Mouse (Mus musculus): ENCODE data around the gene Mllt11. TPM values are rescaled to one million over a fixed set of nuclear protein-coding genes. Genes with fewer than 3 reads are reported as not detected.

The Mllt11 gene
- total RNA-seq (2021), result 6.9 and 15.1 TPM in 2 replicates
- long read RNA-seq, experiment 1, transcript Mllt11-201 (2 exons, 1,923 nt), result major isoform, 14 of 18 reads
- long read RNA-seq, experiment 1, partial matches to known transcripts, result 0 of 18 reads
- long read RNA-seq, experiment 1, other reads (novel, unspliced or antisense), result 4 of 18 reads
- long read RNA-seq, experiment 2, transcript Mllt11-201 (2 exons, 1,923 nt), result major isoform, 9 of 18 reads
- long read RNA-seq, experiment 2, partial matches to known transcripts, result 0 of 18 reads
- long read RNA-seq, experiment 2, other reads (novel, unspliced or antisense), result 9 of 18 reads

- DNase-seq, result peak; percentile 43
These were observed at the start of gene Mllt11 for GRCm38 (mm10) chr3:95231298-95232221. Mllt11 (minus strand) TSS chr3:95232171.

GRCm38 (mm10) chr3:95281216-95282126 lies 49.5 kb upstream of the Mllt11 start, which contains the start of the genes Mindy1 and Prune1:
Mindy1 (plus strand) TSS chr3:95281345.
Prune1 (minus strand) TSS chr3:95282076.
- DNase-seq, result peak; percentile 100

- no peak for DNase-seq
These were observed 48.8 kb upstream of the Mllt11 start for GRCm38 (mm10) chr3:95280747-95281146.

- DNase-seq, result no peak
These were observed 45.2 kb upstream of the Mllt11 start for GRCm38 (mm10) chr3:95277149-95277551.

- DNase-seq, result no peak
These were observed 44.5 kb upstream of the Mllt11 start for GRCm38 (mm10) chr3:95276428-95276934.

GRCm38 (mm10) chr3:95275161-95275560 lies 43.2 kb upstream of the Mllt11 start:
- DNase-seq, result no peak

GRCm38 (mm10) chr3:95274453-95274852 lies 42.5 kb upstream of the Mllt11 start:
- no peak for DNase-seq

DNA sequence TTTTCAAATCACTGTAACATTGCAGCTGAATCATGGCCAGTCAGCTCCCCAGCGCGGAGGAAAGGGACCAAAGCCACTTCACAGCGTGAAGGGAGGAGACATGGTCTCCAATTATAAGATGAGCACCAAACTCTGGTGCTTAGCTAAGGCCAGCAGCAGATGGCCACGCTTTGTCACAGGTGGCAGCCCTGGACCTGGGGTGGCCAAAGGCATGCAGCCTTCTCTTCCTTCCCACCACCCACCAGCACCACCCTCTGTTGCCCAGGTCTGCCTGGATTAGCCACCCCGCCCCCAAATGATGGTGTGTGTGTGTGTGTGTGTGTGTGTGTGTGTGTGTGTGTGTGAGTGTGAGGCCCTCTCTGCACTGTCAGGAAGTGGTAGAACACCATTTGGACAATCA lies 41.5 kb upstream of the Mllt11 start:
- no peak for DNase-seq

DNA sequence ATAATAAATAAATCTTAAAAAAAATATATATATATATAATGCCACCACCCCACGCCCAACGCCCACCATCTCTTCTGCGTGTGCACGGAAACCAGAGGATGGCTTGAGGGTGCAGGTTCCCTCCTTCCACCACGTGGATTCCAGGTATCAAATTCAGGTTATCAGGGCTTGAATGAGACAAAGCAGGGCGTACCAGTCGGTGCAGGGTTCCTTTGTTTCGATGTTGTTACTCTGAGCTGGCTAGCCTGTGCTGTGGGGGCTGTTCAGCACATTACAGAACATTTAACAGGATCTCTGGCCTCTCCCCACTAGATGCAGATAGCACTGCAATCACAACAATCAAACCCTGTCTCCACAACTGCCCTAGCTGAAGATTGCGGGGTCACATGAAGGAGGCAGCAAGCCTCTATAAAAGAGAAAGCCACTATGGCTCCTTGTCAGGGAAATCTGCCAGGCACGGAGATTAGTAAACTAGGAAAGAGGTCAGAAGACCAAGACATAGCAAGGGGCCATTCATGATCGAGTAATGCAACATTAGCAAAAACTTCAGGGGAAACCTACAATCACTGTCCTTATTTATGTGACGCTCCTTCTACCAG lies 38.9 kb upstream of the Mllt11 start:
- DNase-seq, result peak; percentile 52

DNA sequence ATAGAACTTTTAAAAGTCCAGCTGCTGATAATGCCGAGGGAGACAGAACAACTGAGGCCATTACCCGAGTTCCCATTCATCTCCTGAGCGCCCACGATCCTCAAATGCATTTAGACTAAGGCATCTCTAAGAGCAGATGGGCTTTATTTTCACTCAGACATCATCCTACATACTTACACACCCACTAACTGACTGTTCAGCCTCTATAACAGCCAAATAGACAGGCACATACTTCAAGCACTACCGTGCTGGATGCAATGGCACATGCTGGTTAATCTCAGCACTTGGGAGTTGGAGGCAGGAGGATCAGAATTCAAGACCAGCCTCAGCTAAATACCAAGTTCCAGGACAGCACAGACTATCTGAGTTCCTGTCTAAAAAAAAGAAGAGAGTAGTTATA lies 37.8 kb upstream of the Mllt11 start:
- no peak for DNase-seq

DNA sequence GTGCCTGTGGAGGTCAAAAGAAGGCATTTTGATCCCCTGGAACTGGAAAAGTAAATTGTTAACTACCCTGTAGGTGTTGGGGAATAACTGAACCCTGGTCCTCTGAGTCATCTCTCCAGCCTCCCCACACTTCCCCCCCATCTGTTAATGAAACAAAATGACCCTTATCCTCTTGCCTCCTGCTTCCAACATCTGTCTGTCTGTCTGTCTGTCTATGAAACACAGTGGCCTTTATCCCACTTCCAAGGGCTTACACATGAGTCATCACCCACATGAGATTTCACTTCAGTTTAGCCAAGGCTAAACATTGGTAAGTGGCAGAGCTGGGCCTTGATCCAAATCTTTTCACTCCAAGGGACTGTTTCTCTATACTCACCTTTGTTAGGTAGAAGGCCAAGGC lies 35.9 kb upstream of the Mllt11 start:
- peak; percentile 60 for DNase-seq

GRCm38 (mm10) chr3:95266052-95266451 lies 34.1 kb upstream of the Mllt11 start:
- DNase-seq, result no peak

DNA sequence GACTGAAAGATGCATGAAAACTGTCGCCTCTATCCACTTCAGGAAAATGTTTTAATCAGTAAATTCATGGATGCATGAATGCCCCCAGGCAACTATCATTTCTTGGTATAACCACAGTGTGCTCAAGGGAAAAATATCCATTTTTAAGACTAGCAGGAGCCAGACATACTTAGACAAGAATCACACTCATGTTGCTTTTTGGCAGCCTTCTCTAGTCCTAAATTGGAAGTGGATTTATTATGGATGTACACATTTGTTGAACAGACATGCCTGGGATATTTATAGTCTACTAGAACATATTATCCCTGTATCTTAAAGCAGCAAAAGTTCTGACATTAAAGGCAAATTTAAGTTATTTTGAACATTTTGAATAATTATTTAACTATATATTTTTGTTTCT lies 32.8 kb upstream of the Mllt11 start:
- DNase-seq, result no peak

DNA sequence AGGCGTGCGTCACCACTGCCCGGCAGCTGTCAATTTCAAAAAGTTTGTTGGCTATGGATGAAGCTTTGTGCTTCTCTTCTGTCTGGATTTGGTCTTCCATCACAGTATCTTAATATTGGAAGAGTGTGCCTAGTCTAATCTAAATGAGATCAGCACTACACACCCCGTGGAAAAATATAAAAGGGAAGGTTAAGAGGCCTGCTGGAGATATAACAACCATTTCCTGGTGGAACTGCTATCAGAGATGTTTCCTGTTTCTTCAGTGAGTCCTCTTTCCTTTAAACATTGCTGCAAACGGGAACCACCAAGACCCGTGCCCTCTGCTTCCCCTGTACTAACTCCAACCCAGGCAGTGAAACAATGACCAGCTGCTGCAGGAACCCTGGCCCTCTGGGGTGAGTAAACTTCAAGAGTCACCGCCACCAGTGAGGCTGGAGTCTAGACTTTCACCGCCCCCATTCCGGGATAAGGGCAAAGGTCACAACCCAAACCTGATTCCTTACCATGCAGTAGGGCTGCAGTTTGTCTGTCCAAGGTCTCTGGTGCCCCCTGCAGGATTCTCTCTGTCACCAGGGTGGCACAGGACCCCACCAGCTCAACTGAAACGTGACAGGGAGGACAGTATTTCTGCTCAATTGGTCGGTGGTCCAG lies 31.2 kb upstream of the Mllt11 start:
- peak; percentile 82 for DNase-seq

DNA sequence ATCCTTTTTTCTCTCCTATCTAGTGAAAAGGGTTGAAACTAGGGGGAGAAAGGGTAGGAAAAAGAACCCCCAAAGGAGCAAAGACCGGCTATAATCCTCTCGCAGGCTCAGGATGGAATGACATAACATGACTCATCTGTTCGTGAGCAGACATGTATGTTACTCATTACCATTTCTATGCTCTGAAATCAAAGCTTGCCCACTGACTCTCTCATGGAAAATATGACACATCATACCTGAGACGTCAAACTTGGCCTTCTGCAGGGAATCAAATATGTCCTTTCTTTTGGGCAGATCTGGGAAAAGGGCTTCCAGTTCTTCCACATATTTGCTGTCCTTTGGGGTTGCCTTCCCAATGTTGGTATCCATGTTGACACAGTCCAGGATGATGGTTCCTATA lies 30.0 kb upstream of the Mllt11 start:
- no peak for DNase-seq

DNA sequence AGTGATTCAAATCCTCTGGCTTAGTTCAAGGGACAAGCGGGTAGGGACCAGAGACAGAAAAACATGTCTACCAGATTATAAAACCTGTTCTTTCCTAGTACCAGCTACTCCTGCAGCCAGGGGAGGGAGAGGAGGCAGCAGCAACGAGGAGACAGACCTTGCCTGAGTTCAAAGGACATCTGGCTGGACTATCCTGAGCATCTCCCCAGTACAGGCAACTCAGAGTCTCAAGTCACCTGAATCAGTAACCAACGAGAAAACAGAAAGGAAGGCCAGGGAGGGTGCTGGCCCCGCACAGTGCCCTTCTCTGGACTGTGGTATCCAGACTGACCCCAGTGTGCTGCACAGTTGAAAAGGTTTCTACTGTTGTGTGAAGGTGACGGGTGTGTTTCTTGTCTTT lies 25.0 kb upstream of the Mllt11 start:
- no peak for DNase-seq

GRCm38 (mm10) chr3:95250783-95251424 lies 18.9 kb upstream of the Mllt11 start, which contains the start of gene Bnipl:
Bnipl (minus strand) TSS chr3:95251193.
- DNase-seq, result no peak

DNA sequence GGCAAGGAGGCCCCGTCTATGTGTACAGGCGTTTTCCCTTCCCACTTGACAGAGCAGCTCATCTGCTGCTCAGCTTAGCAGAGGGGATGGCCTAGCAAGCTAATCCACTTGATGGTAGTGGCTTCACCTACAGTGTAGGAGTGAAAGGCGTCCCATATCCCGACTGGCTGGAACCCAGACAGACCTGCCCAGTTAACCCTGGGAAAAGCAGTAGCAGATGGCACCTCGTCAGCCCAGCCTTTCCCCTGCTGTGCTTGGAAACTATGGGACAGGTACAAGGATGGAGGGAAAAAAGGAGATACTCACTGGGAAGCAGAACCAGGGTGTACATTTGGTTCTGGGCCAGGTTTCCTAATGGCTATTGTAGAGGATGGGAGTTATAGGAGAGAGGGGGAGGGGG lies 18.4 kb upstream of the Mllt11 start:
- DNase-seq, result no peak

DNA sequence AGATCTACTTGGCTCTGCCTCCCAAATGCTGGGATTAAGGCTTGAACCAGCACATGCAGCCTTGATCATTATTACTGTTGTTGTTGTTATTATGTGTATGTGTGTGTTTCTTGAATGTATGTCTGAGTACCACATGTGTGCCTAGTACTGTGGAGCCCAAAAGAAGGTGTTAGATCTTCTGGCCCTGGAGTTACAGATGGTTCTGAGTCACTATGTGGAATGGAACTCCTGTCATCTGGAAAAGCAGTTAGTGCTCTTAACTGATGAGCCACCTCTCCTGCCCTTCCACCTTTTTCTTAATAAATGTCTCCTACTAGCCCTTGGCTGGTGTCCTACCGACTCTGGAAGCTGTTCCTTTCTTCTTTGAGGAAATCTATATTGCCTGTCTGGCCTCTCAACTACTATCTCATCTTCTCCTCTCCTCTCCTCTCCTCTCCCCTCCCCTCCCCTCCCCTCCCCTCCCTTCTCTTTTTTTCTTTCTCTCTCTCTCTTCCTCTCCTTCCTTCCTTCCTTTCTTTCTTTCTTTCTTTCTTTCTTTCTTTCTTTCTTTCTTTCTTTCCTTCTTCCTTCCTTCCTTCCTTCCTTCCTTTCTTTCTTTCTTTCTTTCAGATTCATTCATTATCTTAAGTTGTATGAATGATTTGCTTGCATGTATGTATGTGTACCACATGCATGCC lies 15.8 kb upstream of the Mllt11 start:
- DNase-seq, result no peak
